Mouse (Mus musculus) ES-E14 (cell line): ENCODE data around the gene Wiz.

Experiments
- CHD2 ChIP-seq: IDR thresholded peaks from 2 replicates; pipeline ENCODE4 v1.6.1; 2014; ENCODE audit warnings: mild to moderate bottlenecking, low read depth, low read length, inconsistent platforms
- MAFK ChIP-seq: IDR thresholded peaks from 2 replicates; pipeline ENCODE4 v1.6.1; 2014; ENCODE audit warnings: mild to moderate bottlenecking, low read depth, low read length, inconsistent platforms; ENCODE audit not compliant: insufficient read depth
- ZC3H11A ChIP-seq: IDR thresholded peaks from 2 replicates; pipeline ENCODE4 v1.6.1; 2012; ENCODE audit warnings: low read depth, mild to moderate bottlenecking, inconsistent platforms, low read length, borderline replicate concordance

DNA sequence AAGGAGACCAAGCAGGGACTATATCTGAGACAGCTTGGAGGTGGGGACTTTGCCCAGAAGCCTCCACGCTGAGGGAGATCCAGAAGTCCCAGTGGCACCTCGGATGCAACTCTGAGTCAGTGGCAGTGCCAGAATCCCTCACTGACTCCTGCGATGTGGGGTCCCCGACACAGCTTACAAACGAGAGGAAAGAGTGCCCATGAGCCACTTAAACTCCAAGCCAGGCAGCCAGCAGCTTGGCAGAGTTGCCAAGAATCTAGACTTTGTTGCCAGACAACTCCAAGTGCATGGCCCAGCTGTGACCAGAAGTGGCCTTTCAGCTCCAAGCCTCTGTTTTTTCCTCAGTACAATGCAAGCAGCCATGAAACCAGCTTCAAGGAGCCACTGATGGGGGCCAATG is 5.6 kb downstream of the Wiz start:
- TF ChIP-seq CHD2 (no peak), ZC3H11A (no peak), MAFK (no peak)
